Mouse (Mus musculus) liver, adult 2 months (tissue): ENCODE data around the gene Hopx. TPM values are rescaled to one million over a fixed set of nuclear protein-coding genes. Genes with fewer than 3 reads are reported as not detected.

Experiments
- DNase-seq: peaks from one replicate; pipeline ENCODE4 v3.0.0-alpha.2; 2011; ENCODE audit warnings: low read depth, low spot score; ENCODE audit errors: extremely low read depth
- H3K27ac ChIP-seq: fragments of 200-500 bp; replicated peaks from 2 replicates; pipeline ENCODE4 v1.5.1; 2012; ENCODE audit warnings: low read depth, mild to moderate bottlenecking, control low read depth, inconsistent platforms, low read length; ENCODE audit not compliant: insufficient read depth
- H3K27me3 ChIP-seq: fragments of 200-500 bp; 2 replicates; pipeline ENCODE4 v1.6.1; 2012; ENCODE audit warnings: mild to moderate bottlenecking, moderate library complexity, low read length, inconsistent platforms; ENCODE audit not compliant: control insufficient read depth, insufficient read depth
- H3K36me3 ChIP-seq: fragments of 200-500 bp; 2 replicates; pipeline ENCODE4 v1.6.1; 2012; ENCODE audit warnings: low read length, inconsistent platforms; ENCODE audit not compliant: control insufficient read depth, insufficient read depth
- H3K4me1 ChIP-seq: fragments of 200-500 bp; 2 replicates; pipeline ENCODE4 v1.6.1; 2011; ENCODE audit warnings: low read length; ENCODE audit not compliant: control insufficient read depth, insufficient read depth
- H3K4me3 ChIP-seq: fragments of 200-500 bp; 2 replicates; pipeline ENCODE4 v1.5.1; 2011; ENCODE audit warnings: low read depth, mild to moderate bottlenecking, control low read depth, low read length, moderate library complexity; ENCODE audit not compliant: insufficient read depth
- H3K79me2 ChIP-seq: fragments of 200-500 bp; 2 replicates; pipeline ENCODE4 v1.6.1; 2012; ENCODE audit warnings: inconsistent platforms, mild to moderate bottlenecking, low read length, moderate library complexity; ENCODE audit not compliant: control insufficient read depth, insufficient read depth
- H3K9ac ChIP-seq: fragments of 200-500 bp; 2 replicates; pipeline ENCODE4 v1.6.1; 2012; ENCODE audit warnings: low read depth, mild to moderate bottlenecking, control low read depth, inconsistent platforms, low read length
- CTCF ChIP-seq: fragments of 200-500 bp; IDR thresholded peaks from 2 replicates; pipeline ENCODE4 v1.5.1; 2011; ENCODE audit warnings: low read depth, low read length, control low read depth
- POLR2A ChIP-seq: fragments of 200-500 bp; IDR thresholded peaks from 2 replicates; pipeline ENCODE4 v1.6.1; 2011; ENCODE audit warnings: low read length, control low read depth; ENCODE audit not compliant: insufficient read depth; ENCODE audit errors: extremely low read depth
- WGBS: fragments of 180-500 bp; shearing (Covaris S2); methylation state at CpG from one replicate; pipeline ENCODE4 v1.1.7; 2018; 5-methylcytosine and 5-hydroxymethylcytosine counted together
- polyA plus RNA-seq: library from polyadenylated mRNA; depleted of rRNA; stranded (reverse); fragments of >200 nt; gene quantifications from 2 replicates; pipeline ENCODE4 v1.2.3, GENCODE M21; 2012
- total RNA-seq: library from RNA; depleted of rRNA; stranded (reverse); fragments of >200 nt; gene quantifications from 2 replicates; pipeline ENCODE4 v1.2.3, GENCODE M21; 2014

The Hopx gene
- total and polyA plus RNA-seq, 2 experiments: 77.2 to 84.9 TPM

DNA sequence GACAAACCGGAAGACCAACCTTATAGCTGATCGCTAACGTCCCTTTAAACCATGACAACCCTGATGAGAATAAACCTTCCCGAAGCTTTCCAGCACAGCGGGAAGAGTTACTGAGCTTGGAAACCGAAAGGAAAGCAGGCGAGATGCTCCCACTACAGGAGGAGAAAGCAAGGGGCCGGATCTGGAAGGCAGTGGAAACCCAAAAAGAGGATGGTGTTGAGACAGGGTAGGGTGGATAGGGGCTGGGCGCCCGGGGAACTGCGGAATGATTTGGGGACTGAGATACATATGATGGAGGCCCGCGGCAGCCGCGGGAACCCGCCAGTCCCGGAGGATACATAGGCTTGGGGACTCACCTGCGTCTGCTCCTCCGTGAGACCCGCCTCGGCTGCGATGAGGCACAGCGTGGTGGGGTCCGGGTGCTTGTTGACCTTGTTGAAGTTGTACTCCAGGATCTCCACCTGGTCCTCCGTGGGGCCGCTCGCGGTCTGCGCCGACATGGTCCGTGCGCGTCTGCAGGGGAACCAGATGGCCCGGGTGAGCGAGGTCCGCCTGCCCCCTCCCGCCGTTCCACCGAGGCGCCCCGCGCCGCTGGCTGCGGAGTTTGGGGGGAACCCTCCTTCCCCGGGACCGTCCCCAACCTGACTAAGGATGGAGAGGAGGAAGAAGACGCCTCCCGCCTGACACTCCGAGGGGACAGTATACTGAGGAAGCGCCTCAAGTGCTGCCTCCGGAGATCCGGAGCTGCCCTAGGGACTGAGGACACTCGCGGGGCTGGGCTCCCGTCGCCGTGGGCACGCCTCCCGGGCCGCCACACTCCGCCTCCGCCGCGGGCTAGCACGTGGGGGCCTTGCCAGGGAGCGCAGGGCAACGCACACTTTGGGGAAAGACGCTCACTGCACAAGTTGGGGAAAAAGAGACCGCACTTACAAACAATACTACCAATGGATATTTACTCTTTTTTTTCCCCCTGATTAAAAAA lies 20.1 kb downstream of the Hopx start:
- H3K79me2 ChIP-seq: peaks cover 7% of the 10 kb centered on the region; the same call in 1 of the 2 replicates
- no peaks in the 10 kb centered on the region for H3K27me3 ChIP-seq
- peaks cover 27% of the 10 kb centered on the region for H3K4me1 ChIP-seq
- peak overlapping the region; percentile 86 for H3K4me3 ChIP-seq
- WGBS: under 1% methylated on average over 69 of the region's 69 CpGs
- H3K9ac ChIP-seq: peak overlapping the region; percentile 93
- peaks cover 4% of the 10 kb centered on the region; the same call in 1 of the 2 replicates for H3K36me3 ChIP-seq
- peak overlapping the region; percentile 88 for H3K27ac ChIP-seq
- no peak for TF ChIP-seq CTCF
- peak; percentile 85 for TF ChIP-seq POLR2A
- DNase-seq: peak; percentile 67

DNA sequence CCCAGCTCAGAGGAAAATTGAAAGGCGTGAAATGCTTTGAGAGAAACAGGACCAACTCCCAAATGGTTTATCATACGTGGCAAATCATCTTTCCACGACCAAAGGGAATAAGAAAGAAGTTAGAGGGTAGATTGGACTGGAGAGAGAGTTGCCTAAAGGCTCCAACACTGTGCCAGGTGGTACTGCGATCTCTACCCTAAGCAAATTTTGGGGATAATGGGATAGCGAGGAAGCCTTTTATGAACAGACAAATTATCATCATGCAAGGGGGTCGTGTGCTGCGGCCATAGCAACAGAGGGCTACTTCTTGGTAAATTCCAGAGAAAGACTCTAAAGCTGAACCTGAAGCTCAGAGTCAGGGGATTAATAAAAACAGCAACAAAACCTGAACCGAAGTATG lies 21.0 kb downstream of the Hopx start:
- no peak for DNase-seq
- Histone ChIP-seq H3K27me3 (no peaks in the 10 kb centered on the region), H3K36me3 (peaks cover 7% of the 10 kb centered on the region; the same call in 1 of the 2 replicates), H3K4me1 (peaks cover 20% of the 10 kb centered on the region), H3K9ac (peak overlapping the region; percentile 47; the same call in 1 of the 2 replicates), H3K4me3 (peak overlapping the region; percentile 86), H3K79me2 (peaks cover 7% of the 10 kb centered on the region; the same call in 1 of the 2 replicates), H3K27ac (no peak overlapping the region)
- TF ChIP-seq CTCF: no peak
- no peak for TF ChIP-seq POLR2A
- WGBS: 65% methylated on average over 8 of the region's 8 CpGs

GRCm38 (mm10) chr5:77092531-77092930 lies 22.4 kb downstream of the Hopx start:
- TF ChIP-seq POLR2A (no peak), CTCF (no peak)
- Histone ChIP-seq H3K79me2 (peaks cover 7% of the 10 kb centered on the region; the same call in 1 of the 2 replicates), H3K4me1 (peaks cover 14% of the 10 kb centered on the region), H3K4me3 (no peak overlapping the region), H3K36me3 (peaks cover 19% of the 10 kb centered on the region), H3K9ac (no peak overlapping the region), H3K27me3 (no peaks in the 10 kb centered on the region), H3K27ac (no peak overlapping the region)
- DNase-seq: no peak
- WGBS: 79% methylated on average over 5 of the region's 5 CpGs

- Histone ChIP-seq H3K9ac (no peak overlapping the region), H3K27me3 (no peaks in the 10 kb centered on the region), H3K79me2 (peaks cover 7% of the 10 kb centered on the region; the same call in 1 of the 2 replicates), H3K36me3 (peaks cover 23% of the 10 kb centered on the region), H3K27ac (peak overlapping the region; percentile 29; the same call in 1 of the 2 replicates), H3K4me3 (no peak overlapping the region), H3K4me1 (peaks cover 11% of the 10 kb centered on the region)
- DNase-seq: no peak
- TF ChIP-seq POLR2A (no peak), CTCF (no peak)
- 85% methylated on average over 3 of the region's 3 CpGs for WGBS
These were observed 23.0 kb downstream of the Hopx start for GRCm38 (mm10) chr5:77091923-77092322.

GRCm38 (mm10) chr5:77090521-77091096 lies 24.3 kb downstream of the Hopx start:
- WGBS: 26% methylated on average over 5 of the region's 5 CpGs
- Histone ChIP-seq H3K27ac (no peak overlapping the region), H3K4me3 (no peak overlapping the region), H3K79me2 (peaks cover 7% of the 10 kb centered on the region; the same call in 1 of the 2 replicates), H3K4me1 (peaks cover 7% of the 10 kb centered on the region), H3K9ac (no peak overlapping the region), H3K36me3 (peaks cover 23% of the 10 kb centered on the region), H3K27me3 (no peaks in the 10 kb centered on the region)
- DNase-seq: peak; percentile 68
- TF ChIP-seq POLR2A: no peak
- no peak for TF ChIP-seq CTCF
